Mouse (Mus musculus): ENCODE results near the gene Nrf1. TPM values are rescaled to one million over a fixed set of nuclear protein-coding genes. Genes with fewer than 3 reads are reported as not detected.

Nrf1 gene
- 63.2 and 75.5 TPM in 2 replicates for polyA plus RNA-seq (2012; rRNA removed)

DNA sequence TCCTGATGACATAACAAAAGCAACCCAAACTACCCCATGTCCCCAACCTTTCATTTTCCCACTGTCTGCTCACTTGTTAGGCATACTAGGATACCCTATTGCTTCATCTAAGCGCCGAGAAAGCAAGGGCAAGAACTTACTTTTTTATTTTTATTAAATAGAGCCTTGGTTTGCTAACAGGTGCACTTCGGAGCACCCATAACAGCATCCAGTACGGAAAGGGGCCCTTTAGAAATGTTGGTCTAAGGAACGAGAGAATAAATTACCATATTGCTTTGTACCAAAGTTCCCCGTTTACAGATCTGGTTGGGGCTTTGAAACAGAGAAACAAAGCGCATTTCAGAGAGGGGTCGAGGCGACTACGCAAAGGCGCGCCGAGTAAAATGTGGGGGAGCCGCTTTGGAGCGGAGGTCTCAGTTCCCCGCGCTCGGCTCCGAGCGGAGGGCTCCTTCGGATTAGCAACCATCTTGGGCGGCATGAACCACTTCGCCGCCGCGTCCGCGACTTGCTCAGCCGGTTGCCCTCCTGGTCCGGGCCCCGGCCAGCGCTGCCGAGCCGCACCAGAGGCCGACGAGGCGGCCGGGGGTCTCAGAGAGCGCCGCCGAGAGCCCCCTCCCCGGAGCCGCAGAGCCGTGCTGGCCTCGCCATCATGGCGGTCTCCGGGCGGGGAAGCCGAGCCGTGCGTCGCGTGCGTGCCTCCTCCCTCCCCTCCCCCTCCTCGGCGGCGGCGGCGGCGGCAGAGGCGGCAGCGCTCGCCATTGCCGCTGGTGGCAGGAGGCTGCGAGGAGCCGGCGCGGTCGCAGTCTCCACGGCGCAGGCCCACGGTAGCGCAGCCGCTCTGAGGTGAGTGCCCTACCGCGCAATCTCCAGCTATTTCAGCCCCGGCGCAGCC, at the start of gene Nrf1:
Gene Nrf1, plus strand, starts transcription at position 718 of the 892 bp plus-strand sequence.

Other genes with a start within 250 kb of the Nrf1 start
- gene Strip2, start 131.0 kb upstream of the Nrf1 start, polyA plus RNA-seq (2012; rRNA removed), result 0.92 and 1.5 TPM in 2 replicates

Data from central nervous system, embryonic 11.5 days (tissue).